Comparison of ENCODE assay signal across 8 mouse cellular contexts in genomic region chr2:31314007-31314465, GRCm38 (mm10). TPM values are rescaled to one million over a fixed set of nuclear protein-coding genes. Genes with fewer than 3 reads are reported as not detected.
A peak's percentile ranks its signal among the peaks of the same experiment; 100 is the strongest.
DNase-seq lines count a peak whose midpoint lies in the region.

Hmcn2 (plus strand) TSS chr2:31314415.

- peaks cover 22% of the 10 kb centered on the region for H3K4me1 ChIP-seq in limb, embryonic 10.5 days

- H3K36me3 ChIP-seq in limb, embryonic 10.5 days: no peaks in the 10 kb centered on the region

- H3K9me3 ChIP-seq in limb, embryonic 10.5 days (replicated peaks): no peaks in the 10 kb centered on the region

- peak; percentile 64 for DNase-seq in testis, postnatal 10 days (ENCODE audit: low spot score)
- no peak for DNase-seq in testis, postnatal 14 days (ENCODE audit: low spot score)
- no peak for DNase-seq in gonadal fat pad, adult 2 months (ENCODE audit: low read depth)
- DNase-seq in limb, embryonic 10.5 days (ENCODE audit: low spot score): no peak
- DNase-seq in spleen, adult 12 weeks (ENCODE audit: low spot score): no peak
- DNase-seq in layer of hippocampus, postnatal 36 days: no peak
- no peak for DNase-seq in natural killer cell, adult 2 months (ENCODE audit: low spot score in 2 of 2)
- no peak for DNase-seq in thymus, postnatal 25 days

- WGBS in limb, embryonic 10.5 days: 3% methylated on average over 30 of the region's 33 CpGs

- H3K27me3 ChIP-seq in limb, embryonic 10.5 days (ENCODE audit: low read depth, poor library complexity, severe bottlenecking): peaks cover 100% of the 10 kb centered on the region

- H3K4me3 ChIP-seq in limb, embryonic 10.5 days: peak within 1 kb of the TSS; percentile 42

- no peak within 1 kb of the TSS; the same call in 1 of the 2 replicates for H3K27ac ChIP-seq in limb, embryonic 10.5 days

RNA-seq across cellular contexts. Expression of gene Hmcn2, which starts in this region (rescaled TPM):
- 14.2 and 26.8 TPM in 2 replicates for polyA plus RNA-seq in gonadal fat pad, adult 2 months (2012; rRNA removed)
- 0.19 TPM in 1 of 2 replicates, not detected in the other for polyA plus RNA-seq in limb, embryonic 10.5 days (2016; fragmentation: Nextera tagmentation; extraction: Ambion mirVana)
- total RNA-seq in layer of hippocampus, postnatal 36 days (2021): under 1 TPM; 0.23 to 0.35 TPM

Comparison
In these comparisons a context has a peak if more than half of its experiments do, and no peak if none do; other contexts are left out.
1. RNA of gene Hmcn2 (polyA plus RNA-seq): 14.2 to 26.8 TPM in gonadal fat pad, adult 2 months; 0.19 TPM in limb, embryonic 10.5 days; every median in the first group is over 10 times any median in the second.